Mouse (Mus musculus) bone marrow macrophage, adult 2 months (primary cell): ENCODE results near the gene Ptch1.

Experiments used
- CTCF ChIP-seq: IDR thresholded peaks from 2 replicates; pipeline ENCODE4 v1.5.1; 2012; ENCODE audit warnings: low read depth, mild to moderate bottlenecking, low read length, moderate library complexity
- POLR2A ChIP-seq: IDR thresholded peaks from 2 replicates; pipeline ENCODE4 v1.6.1; 2012; ENCODE audit warnings: mild to moderate bottlenecking, low read depth, low read length, borderline replicate concordance

DNA sequence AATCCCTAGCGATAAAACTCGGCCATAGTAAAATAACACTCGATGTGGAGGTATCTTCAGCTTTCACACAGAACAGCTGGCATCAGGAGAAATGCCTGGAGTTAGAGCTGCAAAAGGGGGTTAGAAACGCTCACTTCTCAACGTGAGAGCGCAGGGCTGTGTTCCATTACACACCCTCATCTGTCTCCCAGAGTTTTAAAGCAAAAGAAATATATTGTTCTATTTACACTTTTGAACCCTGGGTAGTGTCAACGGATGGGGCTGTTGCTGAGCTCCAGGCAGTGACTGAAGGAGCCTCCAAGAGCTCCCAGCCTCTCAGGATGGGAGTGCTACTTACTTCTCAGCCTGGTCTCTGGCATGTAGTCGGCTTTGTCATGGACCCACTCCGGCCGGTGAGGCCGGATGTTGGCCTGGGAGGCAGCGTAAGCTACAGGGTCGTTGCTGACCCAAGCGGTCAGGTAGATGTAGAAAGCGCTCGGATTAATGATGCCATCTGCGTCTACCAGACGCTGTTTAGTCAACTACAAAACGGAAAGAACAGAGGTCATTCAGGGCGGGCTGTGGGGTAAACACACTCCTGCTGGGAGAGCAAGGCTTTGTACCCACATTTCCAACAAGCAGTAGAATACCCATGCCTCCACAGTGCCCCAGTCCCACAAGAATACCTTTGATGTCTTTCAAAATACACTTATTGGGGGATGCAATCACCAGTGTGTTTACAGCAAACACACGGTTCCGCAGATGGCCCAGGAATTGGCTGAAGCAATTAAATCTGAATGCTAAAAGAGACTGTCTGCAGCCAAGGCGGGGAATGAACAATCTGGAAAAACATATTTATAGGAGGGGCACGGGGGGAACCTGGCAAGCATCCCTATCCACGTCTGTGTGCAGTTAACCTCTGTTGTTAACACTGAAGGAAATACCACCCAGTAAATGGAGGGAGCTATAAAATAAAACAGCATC lies 48.5 kb downstream of the Ptch1 start:
- no peak for TF ChIP-seq POLR2A
- TF ChIP-seq CTCF: no peak
